Mouse (Mus musculus) liver, embryonic 15.5 days (tissue): ENCODE measurements around the gene Vash2. TPM values are rescaled to one million over a fixed set of nuclear protein-coding genes. Genes with fewer than 3 reads are reported as not detected.

Experiments used
- ATAC-seq: fragments of 200-750 bp; cut with Nextera tagmentation; 2 replicates; pipeline ENCODE4 v1.8.0; 2017; ENCODE audit warnings: moderate number of reproducible peaks, mild to moderate bottlenecking, moderate library complexity; ENCODE audit not compliant: insufficient read depth
- H3K27ac ChIP-seq: fragments of 300-500 bp; sonication (generic); replicated peaks from 2 replicates; pipeline ENCODE4 v1.5.1; 2015; ENCODE audit warnings: mild to moderate bottlenecking, inconsistent platforms
- H3K27me3 ChIP-seq: fragments of 300-500 bp; sonication (generic); 2 replicates; pipeline ENCODE4 v1.6.1; 2015; ENCODE audit warnings: mild to moderate bottlenecking, inconsistent platforms
- H3K36me3 ChIP-seq: fragments of 300-500 bp; sonication (generic); replicated peaks from 2 replicates; pipeline ENCODE4 v1.6.1; 2015; ENCODE audit warnings: moderate library complexity, mild to moderate bottlenecking, inconsistent platforms
- H3K4me1 ChIP-seq: fragments of 300-500 bp; sonication (generic); replicated peaks from 2 replicates; pipeline ENCODE4 v1.6.1; 2015; ENCODE audit warnings: inconsistent platforms
- H3K4me2 ChIP-seq: fragments of 300-500 bp; sonication (generic); 2 replicates; pipeline ENCODE4 v1.6.1; 2015; ENCODE audit warnings: moderate library complexity, mild to moderate bottlenecking, inconsistent platforms
- H3K4me3 ChIP-seq: fragments of 300-500 bp; sonication (generic); replicated peaks from 2 replicates; pipeline ENCODE4 v1.5.1; 2015; ENCODE audit warnings: mild to moderate bottlenecking, inconsistent platforms
- H3K9ac ChIP-seq: fragments of 300-500 bp; sonication (generic); 2 replicates; pipeline ENCODE4 v1.6.1; 2015; ENCODE audit warnings: moderate library complexity, mild to moderate bottlenecking, inconsistent platforms
- H3K9me3 ChIP-seq: fragments of 300-500 bp; sonication (generic); replicated peaks from 2 replicates; pipeline ENCODE4 v1.6.1; 2016; ENCODE audit warnings: inconsistent platforms
- WGBS: fragments of 180-500 bp; shearing (Covaris S2); methylation state at CpG from one replicate; pipeline ENCODE4 v1.1.7; 2015; ENCODE audit warnings: mixed read lengths; ENCODE audit not compliant: insufficient replicate concordance; 5-methylcytosine and 5-hydroxymethylcytosine counted together
- polyA plus RNA-seq: library from polyadenylated mRNA; unstranded; fragments of >200 nt; fragmentation: Nextera tagmentation; extraction: Ambion mirVana; gene quantifications from 2 replicates; pipeline ENCODE4 v1.2.1, GENCODE M21; 2015

The Vash2 gene
- polyA plus RNA-seq, 1 experiment from 2014 or later = 1.2 TPM

GRCm38 (mm10) chr1:190919725-190920469 is 59.2 kb downstream of the Vash2 start:
- no peaks in the 10 kb centered on the region for H3K36me3 ChIP-seq
- no peak overlapping the region for H3K27ac ChIP-seq
- no peaks in the 10 kb centered on the region for H3K9me3 ChIP-seq
- H3K27me3 ChIP-seq = no peaks in the 10 kb centered on the region; the same call in 1 of the 2 replicates
- no peaks in the 10 kb centered on the region for H3K4me1 ChIP-seq
- H3K4me2 ChIP-seq = no peak overlapping the region
- H3K9ac ChIP-seq = no peak overlapping the region
- no peak for ATAC-seq
- 53% methylated on average over 8 of the region's 8 CpGs for WGBS
- H3K4me3 ChIP-seq = no peak overlapping the region

GRCm38 (mm10) chr1:190918938-190919337 is 60.2 kb downstream of the Vash2 start:
- H3K9me3 ChIP-seq = no peaks in the 10 kb centered on the region
- no peak for ATAC-seq
- H3K4me1 ChIP-seq = no peaks in the 10 kb centered on the region
- WGBS = 51% methylated on average over 7 of the region's 7 CpGs
- no peaks in the 10 kb centered on the region for H3K36me3 ChIP-seq
- no peak overlapping the region for H3K4me3 ChIP-seq
- no peak overlapping the region for H3K27ac ChIP-seq
- no peak overlapping the region for H3K4me2 ChIP-seq
- no peak overlapping the region for H3K9ac ChIP-seq
- no peaks in the 10 kb centered on the region; the same call in 1 of the 2 replicates for H3K27me3 ChIP-seq

- Histone ChIP-seq H3K9ac (no peak overlapping the region), H3K27me3 (0 out of 2 replicates have a peak, but pooled peaks cover 3% of the 10 kb centered on the region), H3K27ac (no peak overlapping the region), H3K4me1 (peaks cover 25% of the 10 kb centered on the region), H3K4me2 (no peak overlapping the region), H3K4me3 (no peak overlapping the region), H3K36me3 (no peaks in the 10 kb centered on the region), H3K9me3 (no peaks in the 10 kb centered on the region)
- no peak for ATAC-seq
- WGBS = 20% methylated on average over 1 of the region's 1 CpGs
These were observed 66.5 kb downstream of the Vash2 start for GRCm38 (mm10) chr1:190912623-190913022.

GRCm38 (mm10) chr1:190911415-190912123 is 67.5 kb downstream of the Vash2 start, which contains the start of gene Rps6kc1:
Rps6kc1 (minus strand) TSS chr1:190911770.
- peak within 1 kb of the TSS; percentile 75 for H3K9ac ChIP-seq
- H3K36me3 ChIP-seq = no peaks in the 10 kb centered on the region
- no peaks in the 10 kb centered on the region for H3K9me3 ChIP-seq
- H3K4me1 ChIP-seq = peaks cover 25% of the 10 kb centered on the region
- H3K4me3 ChIP-seq = peak within 1 kb of the TSS; percentile 71
- WGBS = under 1% methylated on average over 47 of the region's 47 CpGs
- H3K27ac ChIP-seq = 0 out of 2 replicates have a peak within 1 kb of the TSS, but pooled peaks have one; percentile 14
- H3K27me3 ChIP-seq = 0 out of 2 replicates have a peak, but pooled peaks cover 3% of the 10 kb centered on the region
- peak; percentile 85 for ATAC-seq
- peak within 1 kb of the TSS; percentile 90 for H3K4me2 ChIP-seq

GRCm38 (mm10) chr1:190910836-190911235 is 68.3 kb downstream of the Vash2 start:
- Histone ChIP-seq H3K9me3 (no peaks in the 10 kb centered on the region), H3K4me3 (peak overlapping the region; percentile 71), H3K9ac (no peak overlapping the region), H3K4me1 (peaks cover 25% of the 10 kb centered on the region), H3K27me3 (0 out of 2 replicates have a peak, but pooled peaks cover 3% of the 10 kb centered on the region), H3K27ac (no peak overlapping the region), H3K36me3 (no peaks in the 10 kb centered on the region), H3K4me2 (peak overlapping the region; percentile 90)
- ATAC-seq = no peak
- 63% methylated on average over 6 of the region's 6 CpGs for WGBS

GRCm38 (mm10) chr1:190904714-190905113 is 74.4 kb downstream of the Vash2 start:
- 83% methylated on average over 16 of the region's 16 CpGs for WGBS
- Histone ChIP-seq H3K27me3 (no peaks in the 10 kb centered on the region), H3K4me1 (no peaks in the 10 kb centered on the region), H3K27ac (no peak overlapping the region), H3K9me3 (no peaks in the 10 kb centered on the region), H3K4me2 (no peak overlapping the region), H3K9ac (no peak overlapping the region), H3K4me3 (no peak overlapping the region), H3K36me3 (0 out of 2 replicates have a peak, but pooled peaks cover 6% of the 10 kb centered on the region)
- ATAC-seq = no peak

- Histone ChIP-seq H3K4me1 (no peaks in the 10 kb centered on the region), H3K36me3 (0 out of 2 replicates have a peak, but pooled peaks cover 6% of the 10 kb centered on the region), H3K9me3 (no peaks in the 10 kb centered on the region), H3K4me2 (no peak overlapping the region), H3K4me3 (no peak overlapping the region), H3K9ac (no peak overlapping the region), H3K27ac (no peak overlapping the region), H3K27me3 (no peaks in the 10 kb centered on the region)
- no peak for ATAC-seq
- WGBS = 84% methylated on average over 3 of the region's 3 CpGs
These were observed 75.0 kb downstream of the Vash2 start for GRCm38 (mm10) chr1:190904136-190904535.

- Histone ChIP-seq H3K27me3 (no peaks in the 10 kb centered on the region), H3K9ac (no peak overlapping the region), H3K27ac (no peak overlapping the region), H3K9me3 (no peaks in the 10 kb centered on the region), H3K4me1 (no peaks in the 10 kb centered on the region), H3K36me3 (0 out of 2 replicates have a peak, but pooled peaks cover 12% of the 10 kb centered on the region), H3K4me3 (no peak overlapping the region), H3K4me2 (no peak overlapping the region)
- 69% methylated on average over 2 of the region's 2 CpGs for whole genome bisulfite sequencing
- ATAC-seq = no peak
These were observed 78.0 kb downstream of the Vash2 start for GRCm38 (mm10) chr1:190901082-190901481.

GRCm38 (mm10) chr1:190898899-190899575 is 80.1 kb downstream of the Vash2 start:
- ATAC-seq = no peak
- Histone ChIP-seq H3K27me3 (no peaks in the 10 kb centered on the region), H3K36me3 (0 out of 2 replicates have a peak, but pooled peaks cover 6% of the 10 kb centered on the region), H3K4me2 (no peak overlapping the region), H3K4me3 (no peak overlapping the region), H3K9me3 (no peaks in the 10 kb centered on the region), H3K9ac (no peak overlapping the region), H3K4me1 (no peaks in the 10 kb centered on the region), H3K27ac (no peak overlapping the region)
- 67% methylated on average over 9 of the region's 9 CpGs for WGBS

GRCm38 (mm10) chr1:190898186-190898585 is 80.9 kb downstream of the Vash2 start:
- peaks cover 3% of the 10 kb centered on the region; the same call in 1 of the 2 replicates for H3K4me1 ChIP-seq
- H3K4me2 ChIP-seq = no peak overlapping the region
- H3K27me3 ChIP-seq = no peaks in the 10 kb centered on the region
- no peak overlapping the region for H3K27ac ChIP-seq
- H3K9ac ChIP-seq = no peak overlapping the region
- no peak for ATAC-seq
- WGBS = 74% methylated on average over 3 of the region's 3 CpGs
- H3K9me3 ChIP-seq = no peaks in the 10 kb centered on the region
- 0 out of 2 replicates have a peak, but pooled peaks cover 6% of the 10 kb centered on the region for H3K36me3 ChIP-seq
- no peak overlapping the region for H3K4me3 ChIP-seq
